Mouse (Mus musculus) embryonic facial prominence, embryonic 10.5 days (tissue): Measurements from ENCODE around the gene Marcksl1. TPM values are rescaled to one million over a fixed set of nuclear protein-coding genes. Genes with fewer than 3 reads are reported as not detected.

ENCODE experiments used
- DNase-seq: peaks from one replicate; pipeline ENCODE4 v3.0.0-alpha.2; 2017; ENCODE audit warnings: low spot score
- H3K27ac ChIP-seq: fragments of 300-500 bp; sonication (generic); replicated peaks from 2 replicates; pipeline ENCODE4 v1.5.1; 2016; ENCODE audit warnings: mild to moderate bottlenecking
- H3K27me3 ChIP-seq: fragments of 300-500 bp; sonication (generic); replicated peaks from 2 replicates; pipeline ENCODE4 v1.6.1; 2016; ENCODE audit warnings: low read depth, mild to moderate bottlenecking; ENCODE audit not compliant: poor library complexity, severe bottlenecking
- H3K36me3 ChIP-seq: fragments of 300-500 bp; sonication (generic); replicated peaks from 2 replicates; pipeline ENCODE4 v1.6.1; 2016; ENCODE audit warnings: mild to moderate bottlenecking, moderate library complexity
- H3K4me1 ChIP-seq: fragments of 300-500 bp; sonication (generic); 2 replicates; pipeline ENCODE4 v1.6.1; 2016
- H3K4me3 ChIP-seq: fragments of 300-500 bp; sonication (generic); 2 replicates; pipeline ENCODE4 v1.5.1; 2016; ENCODE audit warnings: mild to moderate bottlenecking, moderate library complexity
- H3K9me3 ChIP-seq: fragments of 300-500 bp; sonication (generic); 2 replicates; pipeline ENCODE4 v1.6.1; 2016; ENCODE audit warnings: mild to moderate bottlenecking
- WGBS: fragments of 180-500 bp; shearing (Covaris S2); methylation state at CpG from one replicate; pipeline ENCODE4 v1.1.7; 2016; 5-methylcytosine and 5-hydroxymethylcytosine counted together
- polyA plus RNA-seq: library from polyadenylated mRNA; unstranded; fragments of >200 nt; fragmentation: Nextera tagmentation; extraction: Ambion mirVana; gene quantifications from 2 replicates; pipeline ENCODE4 v1.2.1, GENCODE M21; 2016

Gene Marcksl1
- polyA plus RNA-seq, 1 experiment from 2014 or later = 1,428 TPM

GRCm38 (mm10) chr4:129500607-129501566 lies 12.5 kb upstream of the Marcksl1 start:
- Histone ChIP-seq H3K4me1 (peaks cover 59% of the 10 kb centered on the region), H3K9me3 (no peaks in the 10 kb centered on the region), H3K27me3 (0 out of 2 replicates have a peak, but pooled peaks cover 3% of the 10 kb centered on the region), H3K4me3 (peak overlapping the region; percentile 65), H3K27ac (peak overlapping the region; percentile 89), H3K36me3 (no peaks in the 10 kb centered on the region)
- WGBS = 2% methylated on average over 49 of the region's 49 CpGs
- peak; percentile 98 for DNase-seq

GRCm38 (mm10) chr4:129502327-129502888 lies 11.0 kb upstream of the Marcksl1 start:
- WGBS = 73% methylated on average over 9 of the region's 9 CpGs
- no peak for DNase-seq
- H3K36me3 ChIP-seq = no peaks in the 10 kb centered on the region
- H3K27ac ChIP-seq = no peak overlapping the region
- no peaks in the 10 kb centered on the region for H3K9me3 ChIP-seq
- H3K4me1 ChIP-seq = peaks cover 46% of the 10 kb centered on the region
- no peak overlapping the region for H3K4me3 ChIP-seq
- H3K27me3 ChIP-seq = 0 out of 2 replicates have a peak, but pooled peaks cover 3% of the 10 kb centered on the region

GRCm38 (mm10) chr4:129502901-129503444 lies 10.4 kb upstream of the Marcksl1 start:
- peaks cover 50% of the 10 kb centered on the region for H3K4me1 ChIP-seq
- H3K27me3 ChIP-seq = 0 out of 2 replicates have a peak, but pooled peaks cover 3% of the 10 kb centered on the region
- DNase-seq = no peak
- H3K4me3 ChIP-seq = no peak overlapping the region
- WGBS = 76% methylated on average over 11 of the region's 11 CpGs
- H3K27ac ChIP-seq = no peak overlapping the region
- no peaks in the 10 kb centered on the region for H3K36me3 ChIP-seq
- no peaks in the 10 kb centered on the region for H3K9me3 ChIP-seq

GRCm38 (mm10) chr4:129505511-129505910 lies 7.9 kb upstream of the Marcksl1 start:
- 79% methylated on average over 3 of the region's 3 CpGs for WGBS
- Histone ChIP-seq H3K4me1 (peaks cover 50% of the 10 kb centered on the region), H3K27me3 (no peaks in the 10 kb centered on the region), H3K9me3 (no peaks in the 10 kb centered on the region), H3K4me3 (no peak overlapping the region), H3K36me3 (no peaks in the 10 kb centered on the region), H3K27ac (no peak overlapping the region)
- DNase-seq = no peak

GRCm38 (mm10) chr4:129507434-129508236 lies 5.7 kb upstream of the Marcksl1 start:
- H3K27me3 ChIP-seq = no peaks in the 10 kb centered on the region
- no peak overlapping the region for H3K4me3 ChIP-seq
- H3K4me1 ChIP-seq = peaks cover 62% of the 10 kb centered on the region
- no peaks in the 10 kb centered on the region for H3K36me3 ChIP-seq
- WGBS = 66% methylated on average over 9 of the region's 10 CpGs
- no peaks in the 10 kb centered on the region for H3K9me3 ChIP-seq
- no peak for DNase-seq
- no peak overlapping the region for H3K27ac ChIP-seq

GRCm38 (mm10) chr4:129508237-129508515 lies 5.2 kb upstream of the Marcksl1 start:
- no peaks in the 10 kb centered on the region for H3K9me3 ChIP-seq
- no peak overlapping the region for H3K27ac ChIP-seq
- peaks cover 63% of the 10 kb centered on the region for H3K4me1 ChIP-seq
- 76% methylated on average over 3 of the region's 3 CpGs for WGBS
- H3K36me3 ChIP-seq = no peaks in the 10 kb centered on the region
- H3K27me3 ChIP-seq = no peaks in the 10 kb centered on the region
- DNase-seq = no peak
- no peak overlapping the region for H3K4me3 ChIP-seq

- DNase-seq = no peak
- H3K27me3 ChIP-seq = no peaks in the 10 kb centered on the region
- H3K27ac ChIP-seq = no peak overlapping the region
- no peaks in the 10 kb centered on the region for H3K9me3 ChIP-seq
- 71% methylated on average over 15 of the region's 15 CpGs for WGBS
- no peaks in the 10 kb centered on the region for H3K36me3 ChIP-seq
- no peak overlapping the region for H3K4me3 ChIP-seq
- H3K4me1 ChIP-seq = peaks cover 57% of the 10 kb centered on the region
These were observed 4.4 kb upstream of the Marcksl1 start for GRCm38 (mm10) chr4:129508834-129509600.

GRCm38 (mm10) chr4:129509650-129510049 lies 3.7 kb upstream of the Marcksl1 start:
- WGBS = 63% methylated on average over 3 of the region's 3 CpGs
- Histone ChIP-seq H3K4me3 (no peak overlapping the region), H3K27me3 (no peaks in the 10 kb centered on the region), H3K36me3 (peaks cover 5% of the 10 kb centered on the region), H3K4me1 (peaks cover 55% of the 10 kb centered on the region), H3K9me3 (no peaks in the 10 kb centered on the region), H3K27ac (no peak overlapping the region)
- no peak for DNase-seq

GRCm38 (mm10) chr4:129510723-129511412 lies 2.5 kb upstream of the Marcksl1 start:
- no peaks in the 10 kb centered on the region for H3K9me3 ChIP-seq
- 41% methylated on average over 6 of the region's 6 CpGs for WGBS
- H3K4me3 ChIP-seq = peak overlapping the region; percentile 83; the same call in 1 of the 2 replicates
- peaks cover 18% of the 10 kb centered on the region for H3K36me3 ChIP-seq
- H3K27me3 ChIP-seq = no peaks in the 10 kb centered on the region
- H3K27ac ChIP-seq = peak overlapping the region; percentile 78
- H3K4me1 ChIP-seq = peaks cover 65% of the 10 kb centered on the region
- DNase-seq = peak; percentile 47

- Histone ChIP-seq H3K9me3 (no peaks in the 10 kb centered on the region), H3K27ac (peak overlapping the region; percentile 78), H3K4me1 (peaks cover 69% of the 10 kb centered on the region), H3K27me3 (no peaks in the 10 kb centered on the region), H3K36me3 (peaks cover 24% of the 10 kb centered on the region), H3K4me3 (peak overlapping the region; percentile 83)
- WGBS = 16% methylated on average over 6 of the region's 6 CpGs
- DNase-seq = peak; percentile 51
These were observed 1.8 kb upstream of the Marcksl1 start for GRCm38 (mm10) chr4:129511413-129512096.

GRCm38 (mm10) chr4:129513891-129514290 lies 510 bp downstream of the Marcksl1 start:
- peaks cover 62% of the 10 kb centered on the region for H3K4me1 ChIP-seq
- under 1% methylated on average over 53 of the region's 57 CpGs for WGBS
- DNase-seq = no peak

More at GRCm38 (mm10) chr4:129513891-129514290, 510 bp downstream of the Marcksl1 start:
- Histone ChIP-seq H3K9me3 (no peaks in the 10 kb centered on the region), H3K27ac (peak overlapping the region; percentile 98), H3K4me3 (peak overlapping the region; percentile 83), H3K27me3 (no peaks in the 10 kb centered on the region), H3K36me3 (peaks cover 48% of the 10 kb centered on the region)
